Mouse (Mus musculus): ENCODE results near the gene E130114P18Rik.

DNA sequence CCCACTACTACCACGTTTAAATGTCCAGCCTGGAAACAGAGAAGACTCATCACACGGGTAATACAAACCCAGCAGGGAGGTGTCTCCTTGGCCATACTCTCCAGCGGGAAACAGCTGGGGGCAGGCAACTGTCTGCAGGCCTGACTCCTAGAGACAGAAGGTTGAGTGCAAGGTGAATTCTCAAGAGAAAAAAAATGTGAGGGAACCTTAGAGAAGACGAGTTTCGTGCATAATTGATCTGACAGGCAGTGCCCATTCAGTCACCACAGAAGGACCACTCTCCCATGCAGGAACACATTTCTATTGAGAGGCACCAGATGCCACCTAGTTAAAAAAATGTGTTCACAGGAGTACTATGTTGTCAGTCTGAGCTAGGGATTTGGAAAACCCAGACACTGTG lies 105.4 kb downstream of the E130114P18Rik start:
- TF ChIP-seq CTCF (IDR thresholded peaks at IDR 0.05; ENCODE audit: low read depth, low read length) (no peak), TAL1 (conservative IDR thresholded peaks at IDR 0.05; ENCODE audit: low read depth, low read length) (no peak), POLR2AphosphoS5 (IDR thresholded peaks at IDR 0.05; ENCODE audit: insufficient replicate concordance, low read depth, low read length) (no peak)
